10 mouse cellular contexts compared by ENCODE assay signal in genomic region chr13:43094365-43094764, GRCm38 (mm10).
DNase-seq lines count a peak whose midpoint lies in the region; ATAC-seq and TF ChIP-seq lines count a peak whose summit lies in the region.
"Had no signal": no experiment of that assay in that cellular context is flagged by ENCODE, and none has a peak within 500 bp of the region (broad histone marks: within the 10 kb centered on the region; RNA-seq: fewer than 3 reads in every experiment).

No protein-coding gene starts in this region.

- ATAC-seq in heart, embryonic 11.5 days (replicated peaks; ENCODE audit: insufficient number of reproducible peaks, low FRiP score, low TSS enrichment) = no peak

- TF ChIP-seq CTCF in layer of hippocampus, adult 2 months (conservative IDR thresholded peaks at IDR 0.05) = peak; percentile 91
- peak in 2 of 3 experiments; percentile 33 to 40; a peak in 5 of 6 replicates for TF ChIP-seq CTCF in MEL (IDR thresholded peaks at IDR 0.05 in 2 of 3, conservative IDR thresholded peaks at IDR 0.05 in 1 of 3; ENCODE audit: control insufficient read depth in 1 of 3, insufficient read depth in 1 of 3, low read depth in 2 of 3, low read length in 3 of 3, poor library complexity in 1 of 3, severe bottlenecking in 1 of 3)

- peak; percentile 55 to 65 for DNase-seq in layer of hippocampus, adult 2 months (ENCODE audit: low spot score in 2 of 2)
- DNase-seq in layer of hippocampus, adult 9-11 months = no peak
- DNase-seq in MEL (ENCODE audit: low read depth, low spot score) = peak; percentile 2
- DNase-seq in cerebellum, adult 8-10 months = peak; percentile 47
- DNase-seq in layer of hippocampus, postnatal 10 days (ENCODE audit: low spot score in 2 of 2) = peak; percentile 47 to 67
- DNase-seq in retina, embryonic 14.5 days (ENCODE audit: low spot score) = peak; percentile 76
- no peak for DNase-seq in natural killer cell, adult 2 months (ENCODE audit: low spot score in 2 of 2)

- no peak for TF ChIP-seq POLR2A in MEL (IDR thresholded peaks at IDR 0.05; ENCODE audit: control insufficient read depth in 1 of 2, insufficient read depth in 1 of 2, low read depth in 1 of 2, low read length in 2 of 2, poor library complexity in 1 of 2)

- peak overlapping the region; percentile 40 for H3K4me2 ChIP-seq in heart, embryonic 11.5 days
- H3K4me2 ChIP-seq: embryonic facial prominence, embryonic 13.5 days; lung, embryonic 15.5 days had no signal

- 40% methylated on average over 7 of the region's 7 CpGs for WGBS in heart, embryonic 11.5 days (ENCODE audit: insufficient replicate concordance)

- H3K27ac ChIP-seq in layer of hippocampus, adult 2 months = no peak overlapping the region
- no peak overlapping the region for H3K27ac ChIP-seq in MEL (ENCODE audit: control insufficient read depth, low read depth, low read length)
- H3K27ac ChIP-seq in heart, embryonic 11.5 days (ENCODE audit: low read depth, low read length) = no peak overlapping the region
- H3K27ac ChIP-seq: embryonic facial prominence, embryonic 13.5 days; lung, embryonic 15.5 days had no signal

- H3K4me3 ChIP-seq in layer of hippocampus, adult 2 months = no peak overlapping the region
- H3K4me3 ChIP-seq in MEL (ENCODE audit: control insufficient read depth in 1 of 2, insufficient read depth in 1 of 2, low read depth in 2 of 2, low read length in 2 of 2) = no peak overlapping the region
- no peak overlapping the region for H3K4me3 ChIP-seq in heart, embryonic 11.5 days (ENCODE audit: low read depth, low read length)
- H3K4me3 ChIP-seq: embryonic facial prominence, embryonic 13.5 days; lung, embryonic 15.5 days had no signal

- no peaks in the 10 kb centered on the region for H3K79me2 ChIP-seq in MEL (ENCODE audit: control insufficient read depth, insufficient read depth, low read length, poor library complexity)

- H3K36me3 ChIP-seq in MEL (ENCODE audit: control insufficient read depth in 1 of 2, insufficient read depth in 2 of 2, low read length in 2 of 2) = no peaks in the 10 kb centered on the region
- no peaks in the 10 kb centered on the region for H3K36me3 ChIP-seq in heart, embryonic 11.5 days (ENCODE audit: control insufficient read depth, insufficient read depth, low read length)
- H3K36me3 ChIP-seq: embryonic facial prominence, embryonic 13.5 days; lung, embryonic 15.5 days had no signal

- no peaks in the 10 kb centered on the region for H3K4me1 ChIP-seq in MEL (ENCODE audit: control insufficient read depth in 1 of 2, insufficient read depth in 2 of 2, low read length in 2 of 2)
- H3K4me1 ChIP-seq in heart, embryonic 11.5 days (ENCODE audit: control insufficient read depth, insufficient read depth, low read length) = no peaks in the 10 kb centered on the region
- H3K4me1 ChIP-seq: lung, embryonic 15.5 days had no signal

- no peaks in the 10 kb centered on the region for H3K27me3 ChIP-seq in MEL (ENCODE audit: control insufficient read depth in 1 of 2, insufficient read depth in 2 of 2, low read length in 2 of 2)
- peaks cover 4% of the 10 kb centered on the region; the same call in 1 of the 2 replicates for H3K27me3 ChIP-seq in heart, embryonic 11.5 days (ENCODE audit: control insufficient read depth, insufficient read depth, low read length)
- H3K27me3 ChIP-seq: lung, embryonic 15.5 days had no signal

- no peak overlapping the region for H3K9ac ChIP-seq in MEL (ENCODE audit: control insufficient read depth, low read depth, low read length, poor library complexity, severe bottlenecking)
- no peak overlapping the region for H3K9ac ChIP-seq in heart, embryonic 11.5 days (ENCODE audit: low read depth, low read length)
- H3K9ac ChIP-seq: embryonic facial prominence, embryonic 13.5 days; lung, embryonic 15.5 days had no signal

- no peaks in the 10 kb centered on the region for H3K9me3 ChIP-seq in MEL (replicated peaks; ENCODE audit: insufficient read depth, low read length)
- H3K9me3 ChIP-seq in heart, embryonic 11.5 days (replicated peaks; ENCODE audit: control insufficient read depth, low read length) = no peaks in the 10 kb centered on the region
- H3K9me3 ChIP-seq: embryonic facial prominence, embryonic 13.5 days; lung, embryonic 15.5 days had no signal

- no peak for TF ChIP-seq EP300 in MEL (IDR thresholded peaks at IDR 0.05; ENCODE audit: low read depth in 1 of 2, low read length in 2 of 2)

- peak; percentile 22 for TF ChIP-seq RAD21 in MEL (IDR thresholded peaks at IDR 0.05; ENCODE audit: low read depth, low read length)

TF ChIP-seq in MEL, 35 proteins besides CTCF, POLR2A, EP300 and RAD21:
- no peak for TF ChIP-seq KAT2A (conservative IDR thresholded peaks at IDR 0.05; ENCODE audit: low read depth, low read length)
- peak; percentile 15; the same call in 1 of the 2 replicates for TF ChIP-seq SMC3 (IDR thresholded peaks at IDR 0.05; ENCODE audit: low read depth, low read length)
- no peak for TF ChIP-seq GATA1 (IDR thresholded peaks at IDR 0.05; ENCODE audit: low read depth, low read length)

Comparison
In these comparisons a context has a peak if more than half of its experiments do, and no peak if none do; other contexts are left out.
1. DNase-seq: peak in layer of hippocampus, adult 2 months (2 of 2), MEL (single experiment), cerebellum, adult 8-10 months (single experiment), layer of hippocampus, postnatal 10 days (2 of 2) and retina, embryonic 14.5 days (single experiment); none in layer of hippocampus, adult 9-11 months (single experiment) and natural killer cell, adult 2 months (0 of 2).